Mouse (Mus musculus) v-Abl transformed pro-B cells (cell line): ENCODE data around the gene Gng7.

Experiments
- in situ Hi-C, 2 experiments: fragments of 400-800 bp; cut with MboI; formaldehyde crosslinking; loops; one replicate each; pipeline ENCODE4 v1.15.1; 2025; ENCODE audit not compliant: unreplicated experiment in 2 of 2

Gng7 gene

DNA sequence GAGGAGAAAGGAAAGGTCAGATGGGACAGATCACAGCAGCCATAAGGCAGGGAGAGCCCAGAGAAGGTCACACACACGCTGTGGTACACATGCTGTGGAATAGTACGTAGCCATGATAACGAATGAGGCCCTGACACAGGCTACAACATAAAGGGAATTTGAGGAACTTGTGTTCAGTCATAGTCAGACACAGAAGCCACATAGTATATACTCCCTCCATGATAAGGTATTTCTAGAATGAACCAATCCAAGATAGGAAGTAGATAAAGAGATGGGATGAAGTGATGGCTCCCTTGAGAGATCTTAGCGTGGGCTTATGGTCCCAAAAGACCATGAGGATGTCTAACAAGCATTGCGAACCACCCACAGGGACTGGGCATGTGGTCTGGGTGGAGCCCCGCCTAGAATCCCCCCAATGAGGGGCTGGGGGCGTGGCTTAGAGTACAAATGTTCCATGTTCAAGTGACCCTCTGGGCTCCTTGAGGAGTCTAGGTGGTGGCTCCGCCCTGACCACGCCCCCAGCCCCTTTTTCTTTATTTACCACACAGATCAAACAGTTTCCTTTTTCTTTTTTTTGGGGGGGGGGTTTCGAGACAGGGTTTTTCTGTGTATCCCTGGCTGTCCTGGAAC, 62.9 kb downstream of the Gng7 start:
- in situ Hi-C loops, result no loop called here

DNA sequence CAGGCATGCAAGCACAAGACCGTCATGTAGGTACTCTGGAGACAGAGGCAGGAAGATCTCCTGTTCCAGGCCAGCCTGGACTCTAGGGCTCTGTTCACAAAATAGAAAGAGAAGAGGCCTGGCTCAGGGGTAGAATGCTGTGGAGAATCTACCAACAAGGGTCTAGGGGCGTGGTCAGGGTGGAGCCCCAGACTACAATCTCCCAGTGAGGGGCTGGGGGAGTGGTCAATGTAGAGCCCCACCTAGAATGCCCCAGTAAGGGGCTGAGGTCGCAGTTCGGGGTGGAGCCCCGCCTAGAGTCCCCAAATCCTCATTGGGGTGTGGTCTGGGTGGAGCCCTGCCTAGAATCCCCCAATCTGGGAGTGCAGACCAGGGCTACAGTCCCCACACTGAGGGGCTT, 64.4 kb downstream of the Gng7 start:
- in situ Hi-C loops, result no loop called here

DNA sequence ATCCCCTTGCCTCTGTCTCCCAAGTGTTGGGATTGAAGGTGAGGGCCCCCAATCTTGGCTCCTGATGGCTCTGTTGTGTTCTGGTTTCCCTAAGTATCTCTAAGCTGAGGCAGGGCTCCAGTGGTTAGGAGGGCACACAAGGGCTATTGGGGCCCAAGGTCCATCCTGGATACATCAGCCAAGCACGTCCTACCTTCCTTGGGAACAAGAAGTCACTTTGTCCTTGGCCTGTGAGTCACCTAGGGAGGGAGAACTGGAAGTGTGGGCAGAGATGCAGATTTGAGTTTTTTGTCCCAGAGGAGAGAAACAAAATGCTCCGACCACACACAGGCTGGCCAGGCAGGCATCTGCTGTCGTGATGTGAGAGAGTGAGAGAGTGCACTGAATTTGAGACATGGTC, 65.7 kb downstream of the Gng7 start:
- in situ Hi-C loops, result no loop called here

DNA sequence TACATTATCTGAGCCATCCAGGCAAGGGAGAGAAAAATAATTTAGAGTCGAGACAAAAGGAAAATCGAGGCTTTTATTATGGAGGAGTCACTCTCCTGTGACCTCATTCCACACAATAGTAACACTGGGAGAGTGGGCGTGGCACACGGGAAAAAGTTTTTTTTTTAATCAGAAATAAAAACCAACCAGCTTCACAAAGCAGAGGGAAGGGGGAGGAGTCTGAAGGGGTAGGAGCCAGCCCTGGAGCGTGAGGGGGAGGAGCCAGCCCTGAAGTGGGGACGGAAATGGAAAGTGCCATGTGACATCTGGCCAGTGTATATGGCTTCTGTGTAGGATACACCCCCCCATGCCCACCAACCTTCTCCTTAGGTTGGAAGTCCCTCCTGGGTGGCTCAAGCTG, 66.2 kb downstream of the Gng7 start:
- in situ Hi-C loops, result no loop called here

DNA sequence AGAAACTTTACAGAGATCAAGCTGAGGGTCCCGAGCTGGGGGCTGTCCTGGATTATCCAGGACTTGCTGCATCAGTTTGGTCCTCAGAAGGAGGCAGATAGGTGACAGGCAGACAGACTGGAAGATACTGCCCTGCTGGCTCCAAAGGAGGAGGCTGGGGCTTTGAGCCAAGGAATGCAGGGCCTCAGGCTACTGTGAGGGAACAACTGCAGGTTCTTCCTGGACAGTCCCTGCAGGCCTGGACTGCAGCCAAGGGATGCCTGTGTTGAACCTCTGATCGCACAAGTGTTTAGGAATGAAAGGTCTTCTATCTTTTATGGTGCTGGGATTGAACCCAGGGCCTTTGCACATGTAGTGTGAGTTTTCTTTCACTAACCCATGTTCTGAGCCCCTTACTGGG, 66.9 kb downstream of the Gng7 start:
- in situ Hi-C loops, result no loop called here

DNA sequence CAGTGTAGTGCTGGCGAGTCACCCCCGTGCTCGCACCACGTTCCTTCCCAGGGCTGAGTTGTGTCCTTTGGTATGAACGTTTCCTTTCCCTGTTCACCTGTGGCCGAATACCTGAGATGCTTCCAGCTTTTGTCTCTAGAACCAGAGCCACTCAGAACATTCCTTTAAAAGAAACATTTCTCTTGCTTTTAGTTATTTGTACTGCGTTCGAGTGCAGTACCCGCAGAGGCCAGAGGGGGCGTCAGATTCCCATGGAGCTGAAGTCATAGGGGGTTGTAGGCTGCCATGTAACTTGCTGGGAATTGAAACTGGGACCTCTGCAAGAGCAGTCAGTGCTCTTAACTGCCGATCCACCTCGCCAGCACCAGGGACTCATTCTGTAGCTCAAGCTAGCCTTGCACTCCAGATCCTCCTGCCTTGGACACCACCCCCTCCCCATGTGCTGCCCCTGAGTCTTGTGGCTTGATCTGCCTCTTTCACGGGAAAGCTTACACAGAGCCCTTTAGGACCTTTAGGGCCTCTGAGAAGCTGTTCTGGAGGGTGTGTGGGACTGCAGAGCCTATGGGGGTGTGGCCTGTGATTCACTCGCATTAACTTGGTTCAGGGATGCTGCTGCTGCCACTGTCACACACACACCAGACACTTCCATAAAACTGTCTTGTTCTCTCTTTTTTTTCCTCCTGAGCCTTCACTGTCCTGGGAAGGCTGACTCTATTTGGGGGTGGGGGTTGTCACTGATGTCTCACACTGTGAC, 67.9 kb downstream of the Gng7 start:
- in situ Hi-C loops, result no loop called here

DNA sequence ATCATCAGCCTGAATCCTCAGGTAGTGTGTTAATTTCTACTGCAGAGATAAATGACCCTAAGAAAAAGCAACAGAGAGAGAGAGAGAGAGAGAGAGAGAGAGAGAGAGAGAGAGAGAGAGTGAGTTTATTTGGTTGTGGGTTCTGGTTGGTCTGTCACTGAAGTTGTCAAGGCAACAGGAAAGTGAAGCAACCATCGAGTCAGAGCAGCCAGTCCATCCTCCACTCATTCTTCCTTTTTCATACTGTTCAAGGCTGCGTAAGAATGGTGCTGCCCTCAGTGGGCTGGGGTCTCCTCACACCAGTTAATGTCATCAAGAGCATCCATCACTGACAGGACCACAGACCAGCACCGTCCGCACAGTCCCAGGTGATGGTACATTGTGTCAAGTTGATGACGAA, 70.5 kb downstream of the Gng7 start:
- in situ Hi-C loops, result no loop called here

DNA sequence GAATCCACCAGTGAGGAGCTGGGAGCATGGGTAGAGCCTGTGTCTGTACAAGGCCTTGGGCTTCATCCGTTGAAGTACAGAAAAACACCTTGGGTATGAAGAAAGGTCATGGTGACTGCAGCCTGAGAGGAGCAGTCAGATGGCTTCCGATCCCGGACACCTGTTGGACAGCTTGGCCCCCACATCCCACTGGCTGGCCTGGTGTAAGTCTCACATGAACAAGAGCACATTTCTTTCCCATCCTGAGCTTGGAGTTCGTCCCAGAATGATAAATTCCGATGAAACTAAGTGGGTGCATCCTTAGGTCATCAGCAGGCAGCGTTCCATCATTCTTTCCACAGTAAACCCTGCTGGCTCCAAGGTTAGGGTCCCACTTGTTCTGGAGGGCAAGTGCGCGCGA, 71.0 kb downstream of the Gng7 start:
- in situ Hi-C loops, result no loop called here

DNA sequence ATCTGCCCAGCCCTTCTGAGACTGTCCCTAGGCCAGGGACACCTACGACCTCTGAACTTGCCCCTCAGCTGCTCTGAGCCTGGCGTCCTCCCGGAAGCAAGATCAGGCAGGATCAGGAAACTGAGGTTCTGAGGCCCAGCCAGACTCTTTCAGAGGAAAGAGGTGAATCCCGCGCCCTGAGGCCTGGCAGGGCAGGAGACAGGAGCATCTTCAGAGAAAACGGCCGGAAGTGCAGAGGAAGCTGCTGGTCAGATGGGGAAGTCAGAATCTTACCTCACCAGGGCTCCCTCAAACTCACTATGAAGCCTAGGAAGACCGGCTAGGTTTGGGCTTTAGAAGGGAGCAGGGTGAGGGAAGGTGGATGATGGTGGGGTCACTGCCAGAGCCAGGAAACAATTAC, 71.8 kb downstream of the Gng7 start:
- in situ Hi-C loops, result no loop called here

DNA sequence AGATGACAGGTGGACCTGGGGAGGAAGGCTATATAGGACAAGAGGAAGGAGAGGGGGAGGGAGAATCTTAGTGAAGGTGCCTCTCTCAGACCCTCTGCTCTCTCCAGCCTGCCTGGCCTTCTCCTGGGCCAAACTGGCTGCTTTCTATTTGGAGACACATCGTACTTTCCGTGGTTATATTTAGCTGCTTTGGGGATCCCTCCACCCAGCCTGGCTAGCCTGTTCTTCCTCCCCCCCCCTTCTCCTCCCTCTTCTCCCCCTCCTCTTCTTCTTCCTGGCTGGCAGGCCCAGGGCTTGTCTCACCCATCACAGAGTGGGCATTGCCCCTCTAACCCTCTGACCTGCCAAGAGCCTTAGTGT, 73.8 kb downstream of the Gng7 start:
- in situ Hi-C loops, result no loop called here

DNA sequence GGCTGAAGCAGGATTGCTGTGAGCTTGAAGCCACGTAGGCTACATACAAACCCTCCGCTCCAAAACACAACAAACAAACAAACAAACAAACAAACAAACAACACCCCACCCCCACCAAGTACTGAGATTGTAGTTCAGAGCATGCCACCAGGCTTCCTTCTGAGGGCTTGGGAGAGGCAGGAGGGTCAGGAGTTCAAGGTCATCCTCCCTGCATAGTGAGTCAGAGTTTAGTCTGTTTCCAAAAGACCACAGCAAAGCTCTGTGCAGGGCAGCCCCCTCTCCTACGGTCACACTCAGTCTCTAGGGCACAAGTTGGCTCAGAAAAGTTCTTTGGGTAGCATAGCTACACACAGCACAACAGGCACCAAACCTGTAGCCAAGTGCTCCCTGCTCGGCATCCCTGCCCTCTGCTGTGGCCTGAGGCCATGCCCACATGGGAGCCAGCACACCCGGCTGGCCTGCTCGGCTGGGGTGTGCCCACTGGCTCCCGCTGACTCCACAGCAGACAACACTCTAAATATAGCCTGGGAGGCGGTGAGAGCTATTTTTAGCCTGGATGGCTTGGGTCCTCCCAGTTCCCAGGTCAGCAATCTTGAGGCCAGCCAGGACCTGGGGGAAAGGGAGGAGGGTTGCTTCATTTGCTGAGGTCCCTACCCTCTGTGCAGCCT, 74.3 kb downstream of the Gng7 start:
- in situ Hi-C loops, result no loop called here

DNA sequence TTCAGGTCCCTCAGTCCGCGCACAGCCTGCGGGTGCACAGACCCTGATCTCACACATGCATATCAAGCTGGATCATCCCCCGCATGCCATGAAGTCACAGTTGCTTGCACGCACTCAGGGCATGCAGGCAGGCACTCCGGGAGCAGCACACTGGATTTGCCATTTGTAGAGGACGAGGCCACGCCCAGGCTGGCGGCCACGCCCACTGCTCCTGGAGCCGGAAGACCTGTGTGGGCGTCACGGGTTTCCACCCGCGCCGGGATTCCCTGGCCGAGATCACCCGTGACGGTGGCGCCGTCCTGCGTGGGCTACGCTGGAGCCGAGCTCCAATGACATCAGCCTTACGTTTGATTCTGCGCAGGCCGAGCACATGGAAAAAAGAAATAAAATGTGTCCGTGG, 75.1 kb downstream of the Gng7 start:
- in situ Hi-C loops, result no loop called here

DNA sequence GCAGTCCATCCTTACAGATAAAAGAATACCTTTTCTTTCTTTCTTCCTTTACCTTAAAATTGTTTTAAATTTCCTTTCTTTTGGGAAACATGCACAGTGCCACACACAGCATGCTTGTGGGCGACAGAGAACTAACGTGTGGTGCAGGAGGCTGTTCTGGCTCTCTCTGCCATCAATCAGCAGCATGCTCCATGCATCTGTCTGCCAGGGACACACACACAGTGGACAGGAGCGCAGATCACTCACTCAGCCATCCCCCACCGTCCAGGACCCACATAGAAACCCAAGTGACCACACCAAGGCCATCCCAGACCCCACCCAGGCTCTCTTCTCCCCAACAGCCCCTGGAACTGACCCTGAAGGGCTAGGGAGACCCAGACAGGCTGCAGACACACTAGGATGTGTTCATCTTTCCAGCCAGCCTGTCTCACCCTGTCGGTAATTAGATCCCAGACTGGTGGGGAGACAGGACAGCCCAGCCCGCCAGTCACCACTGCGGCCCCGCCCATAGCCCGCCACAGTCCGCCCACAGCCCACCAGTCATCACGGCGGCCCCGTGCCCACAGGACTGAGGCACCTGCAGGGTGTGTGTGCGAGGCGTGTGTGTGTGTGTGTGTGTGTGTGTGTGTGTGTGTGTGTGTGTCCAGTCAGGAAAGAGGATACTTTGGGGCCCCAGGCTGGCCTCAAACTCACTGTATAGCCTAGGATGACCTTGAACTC, 75.8 kb downstream of the Gng7 start:
- in situ Hi-C loops, result no loop called here

DNA sequence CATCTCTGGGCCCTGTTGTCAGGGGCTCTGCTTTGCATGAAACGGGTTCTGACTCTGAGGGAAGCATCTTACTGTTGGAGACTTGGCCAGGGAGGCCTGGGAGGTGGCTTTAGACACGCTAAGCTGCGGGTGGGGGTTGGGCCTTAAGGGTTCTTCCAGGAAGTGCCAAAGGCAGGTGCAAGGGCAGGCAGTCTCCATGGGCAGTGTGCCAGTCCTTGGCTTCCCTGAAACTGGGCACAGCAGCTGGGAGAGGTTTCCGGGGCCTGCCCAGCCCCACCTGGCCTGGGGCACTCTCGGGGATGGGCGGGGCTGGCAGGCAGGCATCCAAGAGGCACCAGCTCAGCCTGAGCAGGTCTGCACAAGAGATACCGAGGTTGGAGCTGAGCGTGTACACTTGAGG, 77.1 kb downstream of the Gng7 start:
- in situ Hi-C loops, result no loop called here

DNA sequence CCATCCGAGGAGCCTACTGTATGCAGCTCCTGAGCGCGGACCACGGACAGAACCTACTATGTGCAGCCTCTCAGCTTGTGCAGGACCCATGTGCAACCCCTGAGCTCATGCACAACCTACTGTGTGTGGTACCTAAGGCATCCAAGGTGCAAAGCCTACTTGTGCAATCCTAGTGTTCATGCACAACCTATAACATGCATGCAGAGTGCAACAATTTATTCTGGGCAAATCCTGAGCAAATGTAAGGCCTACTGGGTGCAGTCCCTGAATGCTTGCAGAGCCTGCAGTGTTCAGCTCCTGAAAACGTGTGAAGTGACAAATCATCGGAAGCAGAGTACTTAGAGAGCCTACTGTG, 78.0 kb downstream of the Gng7 start:
- in situ Hi-C loops, result no loop called here

DNA sequence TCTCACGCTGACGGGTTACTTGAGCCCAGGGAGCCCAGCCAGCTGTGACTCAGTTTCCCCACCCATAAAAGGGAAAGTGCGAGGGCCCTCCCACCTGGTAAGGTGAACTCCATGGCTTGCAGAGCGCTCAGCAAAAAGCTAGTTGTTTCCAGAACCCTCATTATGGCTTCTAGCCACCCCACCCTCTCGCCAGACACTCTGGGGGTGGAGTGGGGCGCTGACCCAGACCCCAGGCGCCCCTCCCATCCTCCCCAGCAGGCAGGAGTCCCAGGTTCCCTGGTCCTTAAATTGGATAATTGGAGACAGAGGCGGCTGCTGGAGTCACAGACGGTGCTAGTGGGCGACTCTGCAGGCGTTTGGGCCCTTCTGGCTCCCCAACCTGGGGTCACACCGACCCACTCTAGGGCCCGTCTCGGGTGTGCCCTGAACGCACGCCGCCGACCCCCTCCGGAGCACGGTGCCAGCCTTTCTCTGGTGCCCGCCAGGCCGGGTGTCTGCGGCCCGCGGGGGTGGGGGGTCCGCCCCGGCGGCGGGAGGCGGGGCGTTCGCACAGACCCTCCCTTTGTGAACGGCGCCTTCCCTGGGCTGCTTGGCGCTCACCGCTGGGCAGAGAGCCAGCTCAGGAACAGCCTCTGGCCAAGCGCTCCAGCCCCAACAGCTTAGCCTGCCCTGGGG, 78.5 kb downstream of the Gng7 start:
- in situ Hi-C loops, result no loop called here

DNA sequence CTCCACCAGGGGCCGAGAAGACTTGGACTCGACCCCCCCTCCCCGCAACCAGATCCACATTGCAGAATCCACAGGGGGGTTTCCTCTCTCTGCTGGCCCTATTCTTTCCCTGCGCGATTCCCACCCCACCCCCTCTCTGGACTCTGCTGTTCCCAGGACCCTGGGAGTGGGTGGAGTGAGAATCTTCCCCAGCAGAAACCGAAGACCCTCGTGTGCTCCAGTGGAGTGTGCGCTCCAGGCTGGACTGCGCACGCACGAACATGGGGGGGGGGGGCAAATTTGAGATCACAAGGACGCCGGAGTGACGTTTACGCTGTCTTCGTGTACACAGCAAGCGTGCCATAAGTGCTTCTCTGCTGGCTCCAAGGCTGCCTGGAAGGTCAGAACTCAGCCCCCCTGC, 79.0 kb downstream of the Gng7 start:
- in situ Hi-C loops, result no loop called here

DNA sequence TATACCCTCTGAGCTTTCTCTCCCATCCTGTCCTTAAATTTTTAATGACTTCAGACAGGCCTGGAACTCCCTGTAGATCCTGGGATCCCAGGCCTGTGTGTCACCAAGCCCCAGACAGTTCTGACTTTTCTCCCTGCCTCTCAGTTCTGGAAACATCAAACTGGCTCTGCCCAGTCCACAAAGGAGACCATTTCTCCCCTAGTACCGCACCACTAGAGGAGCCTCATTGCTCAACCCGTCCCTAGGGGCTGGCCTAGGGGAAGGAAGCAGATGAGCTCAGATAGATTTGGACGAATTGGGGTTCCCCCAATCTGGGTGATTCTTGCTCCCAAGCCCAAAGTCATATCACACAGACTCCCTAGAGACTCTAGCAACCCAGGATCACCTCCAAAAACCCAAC, 79.5 kb downstream of the Gng7 start:
- in situ Hi-C loops, result no loop called here

DNA sequence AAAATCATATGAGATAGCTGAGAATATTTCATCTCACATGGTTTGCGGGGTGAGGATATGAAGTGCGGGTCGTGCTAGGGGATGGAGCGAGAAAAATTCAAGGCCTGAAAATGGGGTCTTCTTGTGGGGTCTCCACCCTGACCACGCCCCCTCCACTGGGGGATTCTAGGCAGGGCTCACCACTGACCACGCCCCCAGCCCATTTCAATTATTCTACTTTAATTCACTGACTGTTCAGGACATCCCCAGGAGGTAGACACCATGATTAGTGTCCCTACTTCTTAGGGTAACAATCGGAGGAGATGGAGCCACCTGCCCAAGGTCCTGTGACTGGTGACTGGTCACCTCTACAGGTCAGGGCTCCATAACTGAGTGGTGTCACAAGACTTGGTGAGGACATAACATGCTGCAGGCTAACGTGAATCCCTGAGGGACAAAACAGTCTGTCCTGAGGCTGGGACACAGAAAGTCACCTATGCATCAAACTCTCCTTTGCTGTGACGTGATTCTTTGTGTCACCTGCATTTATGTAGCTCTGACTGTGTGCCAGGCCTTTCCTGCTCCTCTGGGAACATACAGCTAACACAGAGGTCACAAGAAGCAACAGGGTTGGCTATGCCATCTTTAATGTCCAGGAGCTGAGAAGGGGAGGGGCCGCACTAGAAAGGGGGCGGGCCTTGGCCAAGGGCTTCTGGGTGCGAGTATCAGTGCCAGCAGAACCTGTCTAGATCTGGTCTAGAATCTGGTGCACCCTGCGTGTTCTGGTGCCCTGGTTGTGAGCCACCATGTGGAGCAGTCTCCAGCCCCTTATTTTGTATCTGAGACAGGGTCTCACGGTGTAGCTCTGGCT, 80.4 kb downstream of the Gng7 start:
- in situ Hi-C loops, result no loop called here

DNA sequence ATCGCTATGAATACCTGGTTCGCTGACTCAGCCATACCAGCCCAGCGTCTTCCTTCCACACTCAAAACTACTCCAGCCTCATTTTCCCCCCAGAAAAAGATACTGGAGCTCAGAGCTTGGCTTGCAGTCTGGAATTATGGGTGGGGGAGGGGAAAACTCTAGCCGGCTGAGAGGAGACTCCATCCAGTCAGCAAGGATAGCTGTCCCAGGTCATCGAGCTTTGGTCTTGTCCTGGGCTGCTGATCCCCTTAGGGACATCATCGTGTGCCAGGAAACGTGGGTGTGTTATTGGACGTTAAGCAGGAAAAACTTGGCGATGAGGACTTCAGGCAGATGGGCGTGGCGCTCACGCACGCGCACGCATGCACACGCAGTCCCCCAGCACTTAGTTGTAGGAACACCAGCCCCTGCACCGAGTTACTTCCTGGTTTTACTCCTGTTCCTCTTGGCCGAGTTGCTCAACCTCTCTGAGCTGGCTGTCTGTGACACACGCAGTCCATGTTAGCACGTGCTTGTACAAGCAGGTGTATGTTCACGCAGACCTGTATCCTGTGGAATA, 81.2 kb downstream of the Gng7 start:
- in situ Hi-C loops, result no loop called here
